Mouse (Mus musculus): ENCODE data around the gene Slc1a2.

DNA sequence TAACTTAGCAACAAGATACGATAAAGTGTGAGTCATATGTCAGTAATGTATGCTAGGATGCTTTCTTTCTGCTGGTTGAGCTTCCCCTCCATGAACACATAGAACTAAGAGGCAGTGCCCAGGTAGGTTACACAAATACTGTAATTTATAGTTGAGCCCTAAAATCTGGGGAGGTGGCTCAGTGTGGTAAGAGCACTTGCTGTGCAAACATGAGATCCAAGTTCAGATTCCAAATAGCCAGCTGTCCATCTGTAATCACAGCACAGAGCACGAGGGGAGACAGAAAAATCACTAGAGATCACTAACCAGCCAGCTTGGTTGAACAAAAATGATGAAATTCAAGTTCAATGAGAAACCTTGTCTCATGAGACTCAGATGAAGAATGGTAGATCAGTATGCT is 63.4 kb downstream of the Slc1a2 start:
- no peak for TF ChIP-seq CTCF (IDR thresholded peaks at IDR 0.05; ENCODE audit: extremely low read depth, insufficient read depth, insufficient read length, insufficient replicate concordance)
- TF ChIP-seq POLR2A (IDR thresholded peaks at IDR 0.05; ENCODE audit: low read depth, low read length) = no peak
